Mouse (Mus musculus) thymus, adult 18-20 months (tissue): ENCODE data around the gene Pld5.

ENCODE experiments used
- DNase-seq, 2 experiments: peaks; one replicate each; pipeline ENCODE4 v3.0.0; 2022; ENCODE audit warnings: mixed read lengths in 2 of 2

Pld5 gene

DNA sequence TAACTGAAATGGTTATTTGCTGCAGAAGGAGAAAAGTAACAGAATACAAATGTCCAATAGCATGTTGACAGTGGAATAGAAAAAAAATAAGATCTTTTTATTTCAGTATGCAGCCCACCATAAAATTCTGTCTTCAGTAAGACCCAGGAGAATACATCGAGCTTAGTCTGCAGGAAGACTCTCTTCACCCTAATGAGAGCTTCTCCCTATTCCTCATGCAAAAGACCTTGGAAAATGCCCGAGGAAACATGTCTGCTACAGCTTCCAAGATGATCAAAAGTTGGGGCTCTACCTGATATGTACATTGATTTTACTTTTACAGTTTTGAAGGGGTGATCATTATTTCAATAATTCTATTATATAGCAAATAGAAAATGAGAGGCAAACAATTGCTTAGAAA lies 108.0 kb downstream of the Pld5 start:
- DNase-seq: no peak

DNA sequence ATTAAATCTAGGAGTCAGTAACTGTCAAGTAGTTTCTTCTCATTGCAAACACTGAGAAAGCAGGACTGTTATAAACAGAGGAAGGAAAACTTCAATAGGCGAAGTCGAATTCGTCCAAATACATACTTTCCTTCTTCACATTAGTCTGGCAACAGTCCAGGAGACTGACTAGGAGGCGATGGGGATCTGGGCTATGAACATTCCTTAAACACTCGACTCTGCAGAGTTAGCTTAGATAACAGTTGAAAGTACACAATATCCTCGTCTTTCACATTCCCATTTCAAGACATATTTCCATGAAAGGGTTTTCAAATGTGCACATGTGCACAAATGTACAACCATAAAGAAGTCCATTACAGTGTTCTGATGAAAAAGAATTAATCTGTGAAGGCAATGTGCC lies 129.8 kb downstream of the Pld5 start:
- no peak for DNase-seq

DNA sequence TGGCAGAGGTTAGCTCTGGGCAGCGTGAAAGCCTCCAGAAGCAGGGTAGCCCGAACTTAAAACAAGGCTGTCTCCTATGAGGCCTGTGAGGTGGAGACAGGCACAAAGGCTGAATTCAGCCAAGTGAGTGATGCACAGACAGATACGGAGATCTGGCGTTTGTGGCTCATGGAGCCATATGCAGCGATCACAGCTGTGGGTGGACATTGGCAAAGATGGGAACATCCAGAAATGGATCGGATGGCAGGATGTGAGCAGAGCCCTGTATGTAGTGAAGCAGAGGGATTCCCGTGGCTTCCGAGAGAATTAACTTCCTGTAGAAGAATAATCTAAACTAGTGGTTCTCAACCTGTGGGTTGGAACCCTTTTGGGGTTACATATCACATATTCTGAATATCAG lies 140.7 kb downstream of the Pld5 start:
- DNase-seq: no peak

DNA sequence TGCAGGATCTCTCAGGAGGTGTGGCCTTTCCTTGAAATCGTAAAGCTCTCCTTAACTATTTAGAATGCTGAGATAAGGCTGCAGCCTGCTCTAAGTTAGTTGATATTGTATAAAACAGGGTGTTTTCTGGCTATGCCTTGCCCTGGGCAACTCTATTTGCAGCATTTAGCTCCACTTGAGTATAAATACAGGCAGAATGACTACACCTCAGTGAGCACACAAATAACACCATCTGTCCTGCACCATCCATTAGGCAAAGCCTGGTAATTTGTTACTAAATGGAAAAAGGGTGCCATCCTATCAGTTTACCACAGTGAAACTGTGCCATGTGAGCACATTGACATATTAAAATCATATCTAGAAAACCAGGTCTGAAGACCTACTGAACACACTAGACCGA lies 149.3 kb downstream of the Pld5 start:
- no peak for DNase-seq

DNA sequence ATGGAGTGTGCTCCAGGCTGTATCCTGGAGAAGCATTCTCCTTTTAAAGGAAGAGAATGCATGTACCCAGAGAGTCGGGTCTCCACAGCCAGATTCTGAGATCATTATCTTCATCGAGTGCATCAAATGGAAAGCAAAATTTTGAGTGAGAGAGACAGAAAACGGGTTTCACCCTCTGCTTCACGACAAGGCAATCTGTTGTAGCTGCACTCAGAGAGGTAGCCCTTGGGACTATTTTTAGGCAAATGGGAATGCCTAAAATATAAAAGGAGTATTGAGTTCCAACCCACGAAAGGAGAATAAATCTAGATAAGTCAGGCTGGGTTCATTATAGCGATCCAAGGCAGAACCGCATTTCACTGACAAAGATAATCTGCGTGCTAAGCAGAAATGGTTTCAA lies 150.7 kb downstream of the Pld5 start:
- no peak for DNase-seq

DNA sequence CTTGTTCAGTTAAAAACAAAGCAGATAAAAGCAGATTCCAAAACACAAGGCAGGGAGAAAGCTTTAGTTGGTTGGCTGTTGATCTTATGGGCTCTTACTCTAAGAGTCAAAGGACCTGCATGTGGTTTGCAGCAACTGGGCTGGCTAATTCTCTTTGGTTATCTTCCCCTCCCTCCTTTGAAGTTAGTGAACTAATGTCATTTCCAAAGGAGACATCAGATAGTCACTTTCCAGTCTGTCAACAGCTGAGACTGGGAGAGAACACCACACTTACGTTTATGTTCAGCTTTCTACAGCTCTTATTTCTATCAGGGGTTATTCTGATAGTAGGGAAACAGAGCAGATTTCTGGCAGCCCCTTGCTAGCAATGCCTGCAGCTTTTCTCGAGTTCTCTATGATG lies 151.3 kb downstream of the Pld5 start:
- no peak for DNase-seq

DNA sequence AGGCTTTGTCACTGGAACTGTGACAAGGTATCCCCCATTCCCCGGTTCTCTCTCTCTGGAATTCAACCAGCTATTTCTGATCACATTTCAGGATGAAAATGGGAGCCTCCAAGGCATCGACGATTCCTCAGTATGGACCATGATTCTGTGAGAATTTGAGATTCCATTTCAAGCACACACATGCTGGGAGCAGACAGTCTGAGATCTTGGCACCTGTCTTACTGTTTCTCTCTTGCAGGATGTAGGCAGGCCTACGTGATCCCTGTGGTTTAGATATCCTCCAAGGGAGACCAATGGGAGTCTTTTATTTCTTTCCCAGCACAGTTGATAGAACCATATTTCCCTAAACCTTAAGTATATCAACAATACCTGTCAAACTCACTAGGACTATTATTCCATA lies 159.5 kb downstream of the Pld5 start:
- no peak for DNase-seq

DNA sequence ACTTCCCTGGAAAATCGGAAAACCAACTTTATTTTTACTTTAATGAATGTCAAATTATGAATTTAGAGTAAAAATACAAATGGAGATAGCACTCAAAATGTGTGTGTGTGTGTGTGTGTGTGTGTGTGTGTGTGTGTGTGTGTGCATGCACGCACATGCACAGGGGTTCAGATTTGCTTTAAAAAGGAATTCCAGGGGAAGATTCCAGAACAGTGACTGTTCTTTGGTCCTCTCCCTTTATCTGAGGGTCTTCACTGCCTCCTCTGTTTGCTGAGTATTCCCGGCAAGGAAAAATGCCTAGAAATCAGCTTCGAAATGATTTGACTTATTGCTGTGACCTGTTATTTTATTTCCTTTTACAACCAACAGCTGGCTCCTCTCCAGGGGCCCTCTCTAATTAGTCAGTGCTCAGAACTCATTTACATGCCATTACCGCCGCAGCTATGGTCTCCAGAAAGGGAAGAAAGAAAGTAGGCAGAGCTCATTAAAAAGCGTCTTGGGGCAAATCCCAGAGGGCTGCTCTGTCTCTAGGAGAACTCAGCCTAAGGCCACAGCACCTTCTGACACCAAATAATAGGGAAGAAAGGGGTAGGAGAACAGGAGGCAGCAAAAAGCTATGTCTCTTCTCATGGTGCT lies 176.3 kb downstream of the Pld5 start:
- DNase-seq: no peak

DNA sequence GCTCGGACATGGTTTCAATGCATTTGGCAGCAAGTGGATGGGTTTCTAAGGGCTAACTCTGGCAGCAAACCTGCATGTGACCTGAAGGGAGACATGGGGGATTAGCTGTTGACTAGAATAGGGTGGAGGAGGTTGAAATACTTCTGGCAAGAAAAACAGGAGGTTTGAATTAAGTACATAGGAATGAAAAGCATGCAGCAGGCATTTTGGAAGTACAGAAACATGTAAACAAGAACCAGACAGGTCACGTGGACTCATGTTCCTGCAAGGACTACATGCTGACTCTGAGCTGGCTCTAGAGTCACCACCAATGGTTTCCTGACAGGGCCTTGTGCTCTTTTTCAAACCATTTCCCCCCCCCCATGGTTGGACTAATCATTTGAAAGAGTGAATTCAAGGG lies 183.0 kb downstream of the Pld5 start:
- no peak for DNase-seq

DNA sequence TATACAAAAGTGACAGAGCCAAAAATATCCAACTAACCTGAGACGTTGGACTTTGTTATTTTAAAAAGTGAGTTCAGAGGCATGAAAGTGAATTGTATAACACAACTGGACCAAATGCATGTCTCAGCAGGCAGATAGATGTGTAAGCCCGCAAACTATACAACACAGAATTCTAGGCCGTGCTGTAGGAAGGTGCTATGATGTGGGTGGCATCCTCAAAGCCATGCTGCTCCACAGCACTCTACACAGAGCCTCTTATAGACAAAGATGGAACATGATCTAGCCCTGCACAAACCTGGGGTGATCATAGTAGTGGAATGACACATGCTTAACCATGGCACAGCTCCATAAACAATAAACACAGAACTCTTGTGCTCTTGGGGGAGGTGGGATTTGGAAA lies 185.7 kb downstream of the Pld5 start:
- no peak for DNase-seq

DNA sequence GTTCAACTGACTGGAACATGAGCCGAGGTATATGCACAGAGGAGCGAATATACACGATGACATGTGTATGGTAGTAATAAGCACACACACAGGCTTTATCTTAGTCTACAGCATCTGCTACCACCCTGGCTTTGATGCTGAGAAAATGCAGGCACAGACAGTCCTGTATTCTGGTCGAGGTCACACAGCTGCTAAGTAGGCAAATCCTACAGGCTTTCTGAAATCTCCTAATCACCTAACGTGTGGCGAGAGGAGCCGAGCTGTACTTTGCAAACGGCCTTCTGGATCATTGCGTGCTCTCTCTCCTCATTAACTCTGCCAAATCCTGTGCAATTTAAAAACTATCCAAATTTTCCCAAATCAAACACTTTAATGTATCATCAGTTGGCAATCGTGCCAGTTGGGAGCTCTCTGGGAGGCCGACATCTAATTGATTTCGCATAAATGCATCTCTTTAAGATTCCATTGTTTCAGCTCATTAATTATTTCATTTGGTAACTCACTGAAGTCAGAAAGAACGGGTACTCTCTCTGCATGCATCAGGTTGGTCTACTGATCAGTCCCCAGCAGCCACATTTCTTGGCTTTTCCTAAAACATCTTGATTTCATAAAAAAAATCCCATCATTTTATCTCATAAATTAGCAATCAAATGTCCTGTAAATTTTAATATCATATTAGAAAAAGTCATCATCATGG lies 189.0 kb downstream of the Pld5 start:
- DNase-seq: no peak

DNA sequence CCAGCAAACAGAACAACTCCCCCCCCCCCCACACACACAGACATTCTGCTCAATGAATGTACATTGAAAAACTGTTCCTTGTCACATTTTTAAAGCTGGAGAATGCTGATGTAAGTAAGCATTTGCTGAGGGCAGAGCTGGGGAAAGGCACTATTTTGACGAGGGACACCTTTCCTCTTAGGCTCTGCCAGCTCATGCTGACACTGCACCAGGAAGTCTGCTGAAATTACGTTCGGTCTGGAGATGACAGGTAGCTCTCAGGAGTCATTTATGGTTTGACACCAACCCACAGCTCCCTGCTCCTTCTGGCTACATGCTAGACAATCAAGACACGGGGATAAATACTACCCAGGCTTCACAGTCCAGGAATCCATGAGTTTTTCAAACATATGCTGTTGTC lies 192.8 kb downstream of the Pld5 start:
- no peak for DNase-seq

DNA sequence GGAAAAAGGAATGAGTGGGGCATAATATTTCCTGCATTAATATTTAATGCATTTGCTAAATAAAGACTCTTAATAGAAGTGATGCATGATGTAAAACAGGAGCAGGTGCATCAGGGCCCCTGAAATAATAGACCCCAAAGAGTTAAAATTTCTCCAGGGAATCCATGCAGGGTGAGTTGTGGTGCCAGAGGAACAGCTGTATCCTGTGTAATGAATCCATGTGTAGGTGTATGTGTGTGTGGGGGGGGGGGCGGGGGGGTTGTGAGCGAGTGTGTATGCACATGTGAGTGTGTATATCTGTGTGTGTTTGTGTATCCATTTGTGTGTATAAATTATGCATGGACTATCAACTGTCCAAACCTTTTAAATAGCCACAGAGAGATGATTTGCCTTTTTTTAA lies 194.1 kb downstream of the Pld5 start:
- DNase-seq: no peak

DNA sequence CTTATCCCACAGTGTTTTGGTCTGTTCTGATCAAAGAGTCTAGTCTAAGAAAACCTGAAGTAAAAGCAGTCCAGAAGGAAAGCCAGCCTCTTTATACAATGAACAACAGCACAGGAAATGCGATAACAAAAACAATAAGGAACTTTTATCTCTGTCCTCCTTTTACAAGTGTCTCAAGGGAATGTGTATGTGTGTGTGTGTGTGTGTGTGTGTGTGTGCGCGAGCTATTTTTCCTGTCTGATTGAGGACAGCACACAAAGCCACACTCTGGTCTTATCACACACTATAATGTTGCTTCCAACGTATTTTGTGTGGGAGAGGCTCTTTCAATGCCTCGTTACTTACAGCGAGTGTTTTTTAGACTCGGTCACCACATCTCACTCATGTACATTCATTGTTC lies 196.7 kb downstream of the Pld5 start:
- no peak for DNase-seq

DNA sequence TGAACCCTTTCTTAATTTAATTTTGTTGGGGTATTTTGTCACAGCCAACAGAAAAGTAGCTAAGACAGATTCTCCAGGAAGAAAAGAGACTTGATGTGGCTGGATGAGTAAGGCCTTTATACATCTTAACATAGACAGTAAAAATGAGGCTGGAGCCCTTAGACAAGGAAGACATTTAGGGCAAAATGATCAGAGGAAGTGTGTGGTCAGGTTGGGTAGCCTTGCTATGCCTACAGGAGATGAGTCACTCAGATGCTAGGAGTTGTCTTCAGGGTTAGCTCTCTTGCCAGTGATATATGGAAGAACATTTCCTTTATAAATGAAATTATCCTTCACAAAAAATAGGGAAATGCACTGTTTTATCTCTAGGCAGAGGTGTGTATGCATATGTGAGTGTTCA lies 198.3 kb downstream of the Pld5 start:
- DNase-seq: no peak

DNA sequence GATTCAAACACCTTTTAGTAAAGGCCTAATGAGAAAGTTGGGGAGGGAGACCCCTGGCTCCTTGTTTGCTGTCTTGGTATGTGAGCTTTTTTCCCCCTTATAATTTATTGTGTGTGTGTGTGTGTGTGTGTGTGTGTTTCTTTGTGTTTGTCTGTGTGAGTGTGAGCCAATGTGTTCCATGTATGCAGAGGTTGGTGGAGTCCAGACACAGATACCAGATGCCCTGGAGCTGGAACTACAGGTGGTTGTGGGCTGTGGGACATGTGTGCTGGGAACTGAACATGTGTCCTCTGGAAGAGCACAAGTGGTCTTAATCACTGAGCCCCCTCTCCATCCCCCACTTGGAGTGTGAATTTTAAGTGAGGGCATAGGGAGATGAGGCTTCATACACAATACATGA lies 199.3 kb downstream of the Pld5 start:
- no peak for DNase-seq

DNA sequence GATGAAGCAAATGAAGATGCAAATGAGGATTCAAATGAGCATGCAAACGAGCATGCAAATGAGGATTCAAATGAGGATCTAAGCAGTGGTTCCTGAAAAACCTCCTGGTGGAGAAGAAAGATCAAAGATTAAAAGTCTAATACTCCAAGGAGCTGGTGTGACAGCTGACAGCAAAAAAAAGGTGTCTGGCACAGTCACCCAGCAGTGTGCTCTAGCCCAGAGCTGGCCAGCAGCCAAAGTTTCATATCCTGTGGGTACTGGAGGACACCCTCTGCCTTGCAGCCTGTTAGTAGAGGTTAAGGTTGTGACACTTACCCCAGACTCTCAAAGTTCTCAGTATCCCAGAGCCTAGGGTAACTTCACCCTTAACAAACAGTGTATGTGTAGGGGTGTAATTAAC lies 199.7 kb downstream of the Pld5 start:
- no peak for DNase-seq

DNA sequence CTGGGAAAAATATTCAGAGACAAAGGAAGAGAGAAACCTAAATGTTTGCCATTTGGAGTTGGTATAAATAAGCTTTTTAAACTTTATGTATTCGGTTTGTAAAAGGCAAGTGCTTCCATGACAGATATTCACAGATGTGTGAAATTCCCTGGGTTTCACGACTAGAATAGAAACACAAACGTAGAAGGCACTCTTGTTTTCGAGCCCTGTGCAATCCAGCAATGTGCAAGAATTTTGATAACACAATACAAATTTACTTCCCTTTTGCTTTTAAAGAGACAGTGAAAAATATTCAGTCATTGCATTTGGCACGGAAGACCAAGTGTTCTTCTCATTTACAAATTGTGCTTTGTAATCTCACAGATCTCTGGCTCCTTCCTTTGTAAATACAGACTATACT lies 200.6 kb downstream of the Pld5 start:
- no peak for DNase-seq

DNA sequence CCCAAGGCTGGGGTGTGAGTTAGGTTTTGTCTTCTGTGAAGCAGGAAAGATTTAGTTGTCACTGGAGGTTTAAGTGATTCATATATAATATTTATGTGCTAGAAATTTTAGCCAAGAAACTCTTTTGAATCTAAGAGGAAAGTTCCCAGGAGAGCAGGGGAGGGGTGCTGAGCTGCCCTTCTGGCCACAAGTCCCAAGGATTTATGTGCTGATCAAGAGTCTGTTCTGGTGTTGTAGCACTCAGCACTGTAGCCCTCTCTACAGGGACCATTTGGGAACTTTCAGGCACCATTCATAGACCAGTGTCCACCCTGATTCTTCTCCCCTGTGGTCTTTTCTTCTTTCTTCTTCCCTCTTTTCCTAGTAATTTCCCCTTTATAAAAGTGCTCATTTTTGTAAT lies 209.8 kb downstream of the Pld5 start:
- DNase-seq: no peak

DNA sequence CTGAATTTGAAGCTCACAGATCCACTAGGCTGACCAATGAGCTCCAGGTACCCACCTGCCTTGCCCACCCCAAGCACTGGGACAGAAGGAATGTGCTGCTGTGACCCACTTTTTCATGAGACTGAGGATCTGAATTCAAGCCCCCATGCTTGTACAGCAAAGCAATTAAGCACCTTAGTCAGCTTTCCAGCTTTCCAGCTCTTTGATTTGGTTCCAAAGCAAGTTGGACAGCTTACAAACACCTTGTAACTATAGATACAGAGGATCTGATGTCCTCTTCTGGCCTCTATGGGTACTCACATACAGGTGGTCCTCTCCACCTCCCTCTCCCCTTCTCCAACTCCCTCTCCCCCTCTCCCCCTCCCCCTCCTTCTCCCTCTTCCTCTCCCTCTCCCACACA lies 210.6 kb downstream of the Pld5 start:
- no peak for DNase-seq

DNA sequence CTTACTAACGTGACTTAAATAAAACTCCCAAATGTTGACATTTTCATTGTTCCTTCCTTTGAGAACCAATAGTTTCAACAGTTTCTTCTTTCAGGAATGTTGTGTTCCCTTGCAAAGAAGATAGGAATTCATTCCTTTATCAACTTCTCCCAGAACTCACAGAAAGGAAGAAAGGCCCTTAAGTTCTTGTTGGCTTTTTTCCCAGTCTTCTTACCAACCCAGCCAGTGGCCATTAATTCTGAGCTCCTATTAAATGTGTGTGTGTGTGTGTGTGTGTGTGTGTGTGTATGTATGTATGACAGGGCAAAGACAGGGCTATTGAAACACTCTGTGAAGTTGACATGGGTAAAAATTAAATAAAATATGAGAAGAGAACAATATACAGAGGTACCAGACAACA lies 221.5 kb downstream of the Pld5 start:
- no peak for DNase-seq

DNA sequence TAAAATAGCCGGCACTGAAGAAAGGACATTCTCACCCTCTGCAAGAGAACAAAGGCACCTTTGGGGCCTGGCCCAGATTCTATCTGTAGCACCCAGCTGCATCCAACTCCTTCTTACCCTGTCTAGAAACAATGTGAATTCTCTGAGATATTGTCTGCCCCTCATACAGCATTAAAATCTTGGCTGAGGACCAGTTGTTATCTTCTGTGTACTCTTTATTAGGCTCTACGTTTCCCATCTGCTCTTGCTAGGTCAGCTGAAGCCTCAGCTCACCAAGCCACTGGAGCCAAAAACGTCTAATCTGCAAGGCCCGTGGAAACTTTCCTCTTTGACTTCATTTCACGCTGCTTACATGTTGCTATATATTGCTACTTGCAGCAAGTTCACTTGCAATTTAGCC lies 228.1 kb downstream of the Pld5 start:
- DNase-seq: no peak

DNA sequence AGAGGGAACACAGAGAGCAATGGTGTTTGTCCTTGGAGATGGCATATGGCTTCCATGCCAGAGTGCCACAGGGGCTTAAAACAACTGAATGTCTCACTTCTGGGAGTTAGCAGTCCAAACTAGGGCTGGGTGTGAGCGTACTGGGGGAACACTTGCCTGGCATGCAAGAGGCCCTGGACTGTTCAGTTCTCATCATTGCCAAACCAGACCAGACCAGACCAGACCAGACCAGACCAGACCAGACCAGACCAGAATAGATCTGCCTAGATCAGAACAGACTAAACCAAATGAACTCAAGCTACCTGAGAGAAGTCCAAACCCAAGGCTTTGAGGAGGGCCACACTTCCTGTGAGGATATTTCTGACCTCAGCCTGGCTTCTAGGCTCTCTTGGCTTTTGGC lies 228.7 kb downstream of the Pld5 start:
- no peak for DNase-seq

DNA sequence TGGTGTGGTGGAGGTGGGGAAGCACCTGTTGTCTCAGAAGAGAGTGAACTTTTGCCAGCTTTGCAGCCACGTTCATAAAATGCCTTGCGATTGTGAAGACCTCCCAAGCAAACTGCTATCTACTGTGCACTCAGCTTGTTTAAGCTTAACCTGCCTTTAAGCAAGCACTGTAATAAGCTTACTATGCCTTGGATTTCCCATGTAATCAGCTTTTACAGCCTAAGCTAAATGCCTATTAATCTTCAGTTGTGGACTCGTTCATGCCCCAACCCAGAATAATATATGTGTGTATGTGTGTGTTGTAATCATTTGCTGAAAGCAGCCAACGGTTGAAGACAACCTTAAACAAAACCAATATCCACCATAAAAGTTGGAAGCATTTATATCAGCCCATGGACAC lies 232.1 kb downstream of the Pld5 start:
- DNase-seq: no peak

DNA sequence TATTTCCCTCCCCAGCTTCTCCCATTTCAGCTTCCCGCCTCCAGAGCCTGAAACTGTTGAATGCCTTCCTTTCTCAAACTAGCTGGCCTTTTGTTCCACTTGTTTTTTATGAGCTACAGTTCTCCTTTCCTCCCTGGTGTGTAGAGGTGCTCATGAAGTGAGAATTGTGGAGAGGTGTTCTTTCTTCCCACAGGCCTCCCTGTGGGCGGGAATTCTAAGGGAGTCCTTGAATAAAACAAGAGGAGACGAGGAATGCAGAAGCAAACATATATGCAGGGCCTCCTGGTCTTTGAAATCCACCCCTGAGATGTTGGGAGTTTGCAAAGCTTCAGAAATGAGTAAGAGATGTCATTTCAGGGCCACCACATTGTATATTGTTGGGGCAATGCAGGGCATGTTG lies 235.2 kb downstream of the Pld5 start:
- no peak for DNase-seq
